Mouse (Mus musculus): ENCODE measurements around the gene Gm21866. TPM values are rescaled to one million over a fixed set of nuclear protein-coding genes. Genes with fewer than 3 reads are reported as not detected.

Gene Gm21866
- polyA plus RNA-seq (2012; rRNA removed; ENCODE audit: low replicate concordance): not detected in 2 replicates

GRCm38 (mm10) chrY:13465479-13465878 lies at the start of gene Gm21866:
TSS of gene Gm21866 (minus strand) at chrY:13465579.

GRCm38 (mm10) chrY:13493726-13494125 lies 28.3 kb upstream of the Gm21866 start, which contains the start of gene Gm20773:
TSS of gene Gm20773 (plus strand) at chrY:13494026.

Other genes starting within 250 kb of the Gm21866 start
- gene Gm21828, start 241.7 kb downstream of the Gm21866 start, polyA plus RNA-seq (2012; rRNA removed; ENCODE audit: low replicate concordance): not detected in 2 replicates
- not detected in 2 replicates for gene Gm21440, start 213.2 kb downstream of the Gm21866 start, polyA plus RNA-seq (2012; rRNA removed; ENCODE audit: low replicate concordance)
- not detected in 2 replicates for gene Gm21454, start 213.1 kb downstream of the Gm21866 start, polyA plus RNA-seq (2012; rRNA removed; ENCODE audit: low replicate concordance)
- gene Gm21725, start 116.5 kb downstream of the Gm21866 start, polyA plus RNA-seq (2012; rRNA removed; ENCODE audit: low replicate concordance): not detected in 2 replicates
- gene Gm20773, start 28.4 kb upstream of the Gm21866 start, polyA plus RNA-seq (2012; rRNA removed; ENCODE audit: low replicate concordance): not detected in 2 replicates